Mouse (Mus musculus) midbrain, embryonic 12.5 days (tissue): ENCODE data around the gene Dzip1. TPM values are rescaled to one million over a fixed set of nuclear protein-coding genes. Genes with fewer than 3 reads are reported as not detected.

Source experiments
- ATAC-seq: fragments of 200-750 bp; cut with Nextera tagmentation; 2 replicates; pipeline ENCODE4 v1.8.0; 2017; ENCODE audit warnings: low read depth, moderate TSS enrichment, moderate library complexity; ENCODE audit not compliant: low FRiP score
- H3K27ac ChIP-seq: fragments of 300-500 bp; sonication (generic); replicated peaks from 2 replicates; pipeline ENCODE4 v1.5.1; 2016; ENCODE audit warnings: mild to moderate bottlenecking
- H3K27me3 ChIP-seq: fragments of 300-500 bp; sonication (generic); 2 replicates; pipeline ENCODE4 v1.6.1; 2016; ENCODE audit warnings: mild to moderate bottlenecking
- H3K36me3 ChIP-seq: fragments of 300-500 bp; sonication (generic); 2 replicates; pipeline ENCODE4 v1.6.1; 2016
- H3K4me1 ChIP-seq: fragments of 300-500 bp; sonication (generic); 2 replicates; pipeline ENCODE4 v1.6.1; 2016
- H3K4me2 ChIP-seq: fragments of 300-500 bp; sonication (generic); replicated peaks from 2 replicates; pipeline ENCODE4 v1.6.1; 2016; ENCODE audit warnings: mild to moderate bottlenecking, moderate library complexity
- H3K4me3 ChIP-seq: fragments of 300-500 bp; sonication (generic); 2 replicates; pipeline ENCODE4 v1.5.1; 2016; ENCODE audit warnings: mild to moderate bottlenecking
- H3K9ac ChIP-seq: fragments of 300-500 bp; sonication (generic); replicated peaks from 2 replicates; pipeline ENCODE4 v1.6.1; 2016; ENCODE audit warnings: mild to moderate bottlenecking, moderate library complexity
- H3K9me3 ChIP-seq: fragments of 300-500 bp; sonication (generic); 2 replicates; pipeline ENCODE4 v1.6.1; 2016; ENCODE audit warnings: mild to moderate bottlenecking
- WGBS: fragments of 180-500 bp; shearing (Covaris S2); methylation state at CpG from one replicate; pipeline ENCODE4 v1.1.7; 2016; 5-methylcytosine and 5-hydroxymethylcytosine counted together
- polyA plus RNA-seq: library from polyadenylated mRNA; unstranded; fragments of >200 nt; fragmentation: Nextera tagmentation; extraction: Ambion mirVana; gene quantifications from 2 replicates; pipeline ENCODE4 v1.2.1, GENCODE M21; 2016

Dzip1 gene
- polyA plus RNA-seq, 1 experiment from 2014 or later, result 45.4 TPM

DNA sequence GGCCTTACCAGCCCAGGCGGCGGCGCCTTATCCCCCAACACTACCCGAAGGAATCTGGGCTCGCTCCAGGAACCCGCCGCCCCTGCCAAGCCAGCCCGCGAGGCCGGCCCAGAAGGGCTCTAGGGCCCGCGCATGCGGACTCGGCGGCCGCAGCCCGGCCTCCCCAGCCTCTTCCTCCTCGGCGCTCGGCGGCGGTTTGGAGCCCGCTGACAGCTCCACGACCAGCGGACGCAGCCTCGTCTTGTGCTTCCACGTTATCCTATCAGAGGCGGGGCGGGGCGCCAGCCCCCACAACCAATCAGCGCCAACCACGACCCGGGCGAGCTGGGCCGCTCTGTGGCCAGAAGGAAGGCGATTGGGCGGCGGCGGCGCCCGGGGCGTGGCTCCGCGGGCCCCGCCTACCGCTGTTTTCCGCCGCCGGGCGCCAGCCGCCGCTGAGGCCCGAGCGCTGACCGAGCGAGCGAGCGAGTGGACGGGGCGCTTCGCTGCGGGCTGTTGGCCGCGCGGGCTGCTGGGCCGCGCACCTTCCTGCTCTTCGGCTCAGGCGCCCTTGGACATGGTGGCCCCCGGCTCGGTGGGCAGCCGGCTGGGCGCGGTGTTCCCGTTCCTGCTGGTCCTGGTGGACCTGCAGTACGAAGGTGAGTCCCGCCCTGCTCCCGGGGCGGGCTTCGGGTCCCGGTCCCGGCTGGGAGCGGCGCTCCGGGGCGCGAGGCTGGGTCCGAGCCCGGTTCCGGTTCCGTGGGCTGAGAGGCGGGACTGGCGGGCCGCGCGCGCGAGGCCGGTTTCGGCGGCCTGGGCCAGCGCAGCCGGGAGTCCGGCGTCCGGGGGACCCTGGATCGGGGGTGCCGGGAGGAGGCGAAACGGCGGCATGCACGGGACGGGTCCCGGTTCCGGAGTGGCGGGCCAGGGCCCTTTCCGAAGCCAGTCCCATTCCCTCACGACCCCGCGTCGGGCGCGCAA lies 12.6 kb upstream of the Dzip1 start, which contains the start of gene Dnajc3:
Gene Dnajc3, plus strand, starts transcription at position 444 of the 960 bp plus-strand sequence.
- ATAC-seq, result peak; percentile 100
- no peaks in the 10 kb centered on the region for H3K9me3 ChIP-seq
- H3K4me1 ChIP-seq, result peaks cover 15% of the 10 kb centered on the region
- no peaks in the 10 kb centered on the region for H3K36me3 ChIP-seq
- H3K27ac ChIP-seq, result peak within 1 kb of the TSS; percentile 89
- peak within 1 kb of the TSS; percentile 68 for H3K4me2 ChIP-seq
- H3K9ac ChIP-seq, result peak within 1 kb of the TSS; percentile 95
- peak within 1 kb of the TSS; percentile 93 for H3K4me3 ChIP-seq
- under 1% methylated on average over 120 of the region's 124 CpGs for WGBS
- peaks cover 4% of the 10 kb centered on the region; the same call in 1 of the 2 replicates for H3K27me3 ChIP-seq

DNA sequence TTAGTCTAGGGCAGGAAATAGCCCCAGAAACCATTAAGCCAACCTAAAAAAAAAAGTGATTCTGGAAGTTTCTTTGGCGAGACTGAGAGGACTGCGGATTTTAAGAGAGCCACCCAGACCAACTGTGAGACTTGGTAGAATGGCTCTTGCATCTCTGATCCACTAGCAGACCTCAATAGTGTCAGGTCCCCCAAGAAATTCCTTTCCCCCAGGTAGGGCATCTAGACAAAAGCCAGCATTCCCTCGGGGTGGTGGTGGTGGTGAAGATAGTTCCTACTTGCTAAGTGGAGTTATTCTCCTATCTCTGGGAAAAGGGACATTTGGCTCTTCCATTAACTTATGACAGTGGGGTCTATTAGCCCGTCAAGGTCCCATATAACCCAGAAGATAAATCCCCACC lies 11.7 kb upstream of the Dzip1 start:
- H3K9me3 ChIP-seq, result no peaks in the 10 kb centered on the region
- no peaks in the 10 kb centered on the region for H3K36me3 ChIP-seq
- ATAC-seq, result peak; percentile 0; the same call in 1 of the 2 replicates
- H3K4me3 ChIP-seq, result peak overlapping the region; percentile 93
- H3K4me2 ChIP-seq, result peak overlapping the region; percentile 68
- peak overlapping the region; percentile 63 for H3K9ac ChIP-seq
- H3K27me3 ChIP-seq, result peaks cover 4% of the 10 kb centered on the region; the same call in 1 of the 2 replicates
- H3K27ac ChIP-seq, result no peak overlapping the region; the same call in 1 of the 2 replicates
- WGBS, result 33% methylated on average over 4 of the region's 4 CpGs
- peaks cover 15% of the 10 kb centered on the region for H3K4me1 ChIP-seq

DNA sequence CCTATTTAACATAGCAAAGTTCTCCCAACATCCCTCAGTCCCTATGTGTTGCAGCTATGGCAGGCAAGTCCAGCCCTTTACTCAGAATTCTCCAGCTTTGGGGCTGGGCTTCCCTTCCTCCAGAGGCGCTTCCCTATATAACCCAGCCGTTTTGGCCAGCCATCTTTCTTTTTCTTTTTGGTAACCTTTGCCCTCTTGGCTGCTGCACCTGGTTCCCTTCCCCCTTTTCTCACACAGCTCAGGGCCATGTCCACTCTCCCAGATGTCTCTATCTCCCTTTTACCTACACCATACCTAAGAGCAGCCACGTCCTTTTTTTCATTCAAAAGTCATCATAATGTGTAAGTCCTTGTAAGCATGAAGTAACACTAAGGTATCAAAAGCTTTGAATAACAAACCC lies 11.0 kb upstream of the Dzip1 start:
- H3K36me3 ChIP-seq, result no peaks in the 10 kb centered on the region
- H3K4me1 ChIP-seq, result peaks cover 15% of the 10 kb centered on the region
- H3K4me2 ChIP-seq, result no peak overlapping the region
- H3K9ac ChIP-seq, result no peak overlapping the region
- no peak overlapping the region for H3K27ac ChIP-seq
- WGBS, result 58% methylated on average over 3 of the region's 3 CpGs
- no peaks in the 10 kb centered on the region for H3K9me3 ChIP-seq
- ATAC-seq, result no peak
- peaks cover 4% of the 10 kb centered on the region; the same call in 1 of the 2 replicates for H3K27me3 ChIP-seq
- H3K4me3 ChIP-seq, result no peak overlapping the region

- Histone ChIP-seq H3K27ac (no peak overlapping the region), H3K27me3 (peaks cover 4% of the 10 kb centered on the region; the same call in 1 of the 2 replicates), H3K4me2 (no peak overlapping the region), H3K9me3 (no peaks in the 10 kb centered on the region), H3K36me3 (no peaks in the 10 kb centered on the region), H3K9ac (no peak overlapping the region), H3K4me3 (no peak overlapping the region), H3K4me1 (peaks cover 12% of the 10 kb centered on the region)
- ATAC-seq, result no peak
- WGBS, result 88% methylated on average over 9 of the region's 9 CpGs
Observed at GRCm38 (mm10) chr14:118934686-118935085, 9.4 kb upstream of the Dzip1 start.

DNA sequence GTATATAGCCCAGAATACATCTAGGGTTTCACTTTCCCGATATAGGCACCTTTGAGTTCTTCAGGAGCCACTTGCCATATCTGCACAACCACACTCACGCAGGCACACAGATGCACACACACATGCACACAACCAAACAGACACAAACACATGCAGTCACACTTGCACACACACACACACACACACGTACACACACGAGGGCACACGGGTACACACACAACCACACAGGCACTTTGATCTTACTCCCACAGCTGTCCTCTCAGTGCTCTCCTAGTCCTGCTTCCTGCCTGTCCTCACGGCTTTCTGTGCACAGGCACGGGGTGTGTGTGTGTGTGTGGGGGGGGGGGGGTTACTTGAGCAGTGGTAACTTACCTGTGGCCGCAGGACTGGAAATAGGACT lies 7.7 kb upstream of the Dzip1 start:
- H3K9ac ChIP-seq, result no peak overlapping the region
- ATAC-seq, result no peak
- WGBS, result 72% methylated on average over 8 of the region's 8 CpGs
- H3K4me3 ChIP-seq, result no peak overlapping the region
- no peaks in the 10 kb centered on the region for H3K36me3 ChIP-seq
- H3K27me3 ChIP-seq, result peaks cover 4% of the 10 kb centered on the region; the same call in 1 of the 2 replicates
- H3K27ac ChIP-seq, result no peak overlapping the region
- no peaks in the 10 kb centered on the region for H3K9me3 ChIP-seq
- no peak overlapping the region for H3K4me2 ChIP-seq
- no peaks in the 10 kb centered on the region; the same call in 1 of the 2 replicates for H3K4me1 ChIP-seq

DNA sequence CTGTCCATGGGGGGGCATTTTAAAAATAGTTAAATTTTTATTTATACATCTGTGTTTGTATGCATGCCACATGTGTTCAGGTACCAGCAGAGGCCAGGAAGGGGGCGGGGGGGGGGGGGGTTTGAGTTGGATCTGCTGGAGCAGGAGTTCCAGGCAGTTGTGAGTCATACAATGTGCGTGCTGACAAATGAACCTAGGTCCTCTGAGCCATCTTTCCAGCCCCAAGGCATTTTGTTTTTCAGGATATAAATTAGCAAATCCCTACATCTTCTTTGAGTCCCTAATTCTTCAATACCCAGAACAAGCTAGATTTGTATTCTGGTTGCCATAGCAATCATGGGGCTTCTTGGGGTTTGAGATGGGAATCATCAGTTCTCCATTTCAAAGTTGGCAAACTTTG lies 5.9 kb upstream of the Dzip1 start:
- Histone ChIP-seq H3K4me3 (no peak overlapping the region), H3K36me3 (no peaks in the 10 kb centered on the region), H3K4me1 (no peaks in the 10 kb centered on the region), H3K27me3 (peaks cover 1% of the 10 kb centered on the region; the same call in 1 of the 2 replicates), H3K27ac (no peak overlapping the region), H3K4me2 (no peak overlapping the region), H3K9me3 (no peaks in the 10 kb centered on the region), H3K9ac (no peak overlapping the region)
- 94% methylated on average over 1 of the region's 2 CpGs for WGBS
- no peak for ATAC-seq

DNA sequence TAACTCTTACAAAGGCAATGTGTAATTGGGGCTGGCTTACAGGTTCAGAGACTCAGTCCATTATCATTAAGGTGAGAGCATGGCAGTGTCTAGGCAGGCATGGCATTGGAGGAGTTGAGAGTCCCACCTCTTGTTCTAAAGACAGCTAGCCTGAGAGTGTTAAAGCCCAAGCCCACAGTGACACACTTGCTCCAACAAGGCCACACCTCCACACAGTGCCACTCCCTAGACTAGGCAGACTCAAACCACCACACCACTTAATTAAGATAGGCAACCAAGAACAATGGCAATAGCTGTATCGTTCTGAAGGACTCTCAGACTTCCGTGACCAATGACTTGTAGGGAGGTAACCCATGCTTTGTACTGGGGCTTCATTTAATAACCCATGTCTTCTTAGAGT lies 5.5 kb upstream of the Dzip1 start:
- WGBS, result 80% methylated on average over 2 of the region's 2 CpGs
- Histone ChIP-seq H3K27me3 (peaks cover 3% of the 10 kb centered on the region; the same call in 1 of the 2 replicates), H3K36me3 (no peaks in the 10 kb centered on the region), H3K27ac (no peak overlapping the region), H3K4me1 (peaks cover 3% of the 10 kb centered on the region), H3K4me3 (no peak overlapping the region), H3K4me2 (no peak overlapping the region), H3K9me3 (no peaks in the 10 kb centered on the region), H3K9ac (no peak overlapping the region)
- no peak for ATAC-seq

DNA sequence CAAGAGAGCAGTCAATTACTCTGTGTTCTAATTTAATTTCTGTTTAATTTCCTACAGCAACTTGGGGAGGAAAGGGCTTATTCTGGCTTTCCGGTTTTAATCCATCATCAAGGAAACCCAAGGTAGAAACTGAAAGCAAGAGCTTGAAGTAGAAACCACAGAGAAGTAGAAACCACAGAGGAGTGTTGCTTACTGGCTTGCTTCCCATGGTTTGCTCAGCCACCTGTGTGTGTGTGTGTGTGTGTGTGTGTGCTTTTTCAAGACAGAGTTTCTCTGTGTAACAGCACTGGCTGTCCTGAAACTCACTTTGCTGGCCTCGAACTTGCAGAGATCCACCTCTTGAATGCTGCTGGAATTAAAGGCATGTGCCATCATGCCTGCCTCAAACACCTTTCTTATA lies 4.5 kb upstream of the Dzip1 start:
- H3K36me3 ChIP-seq, result no peaks in the 10 kb centered on the region
- ATAC-seq, result no peak
- H3K27ac ChIP-seq, result no peak overlapping the region
- H3K27me3 ChIP-seq, result peaks cover 4% of the 10 kb centered on the region; the same call in 1 of the 2 replicates
- H3K4me1 ChIP-seq, result peaks cover 6% of the 10 kb centered on the region
- no peak overlapping the region for H3K9ac ChIP-seq
- H3K4me3 ChIP-seq, result no peak overlapping the region
- 89% methylated on average over 2 of the region's 2 CpGs for WGBS
- no peak overlapping the region for H3K4me2 ChIP-seq
- no peaks in the 10 kb centered on the region for H3K9me3 ChIP-seq

DNA sequence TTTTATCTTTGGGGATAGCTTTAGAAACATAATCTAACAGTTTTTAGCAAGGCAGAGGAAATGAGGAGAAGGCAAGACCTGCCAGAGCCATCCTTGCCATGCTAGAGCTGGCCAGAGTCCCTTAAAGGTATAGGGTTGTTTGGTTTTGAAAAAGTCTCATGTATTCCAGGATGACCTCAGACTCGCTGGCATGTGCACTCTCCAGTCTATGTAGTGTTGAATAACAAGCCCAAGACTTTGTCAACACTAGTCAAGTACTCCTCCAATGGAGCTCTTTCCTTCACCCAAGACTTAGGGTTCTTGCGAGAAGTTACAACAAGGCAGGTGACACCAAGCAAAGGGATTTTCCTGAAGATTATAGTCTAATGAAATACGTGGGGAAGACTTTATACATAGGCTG lies 3.3 kb upstream of the Dzip1 start:
- no peak overlapping the region for H3K9ac ChIP-seq
- H3K4me1 ChIP-seq, result peaks cover 10% of the 10 kb centered on the region
- H3K9me3 ChIP-seq, result no peaks in the 10 kb centered on the region
- no peak overlapping the region for H3K4me3 ChIP-seq
- 88% methylated on average over 3 of the region's 3 CpGs for WGBS
- H3K4me2 ChIP-seq, result no peak overlapping the region
- no peak for ATAC-seq
- H3K27ac ChIP-seq, result no peak overlapping the region
- peaks cover 4% of the 10 kb centered on the region; the same call in 1 of the 2 replicates for H3K27me3 ChIP-seq
- no peaks in the 10 kb centered on the region for H3K36me3 ChIP-seq

DNA sequence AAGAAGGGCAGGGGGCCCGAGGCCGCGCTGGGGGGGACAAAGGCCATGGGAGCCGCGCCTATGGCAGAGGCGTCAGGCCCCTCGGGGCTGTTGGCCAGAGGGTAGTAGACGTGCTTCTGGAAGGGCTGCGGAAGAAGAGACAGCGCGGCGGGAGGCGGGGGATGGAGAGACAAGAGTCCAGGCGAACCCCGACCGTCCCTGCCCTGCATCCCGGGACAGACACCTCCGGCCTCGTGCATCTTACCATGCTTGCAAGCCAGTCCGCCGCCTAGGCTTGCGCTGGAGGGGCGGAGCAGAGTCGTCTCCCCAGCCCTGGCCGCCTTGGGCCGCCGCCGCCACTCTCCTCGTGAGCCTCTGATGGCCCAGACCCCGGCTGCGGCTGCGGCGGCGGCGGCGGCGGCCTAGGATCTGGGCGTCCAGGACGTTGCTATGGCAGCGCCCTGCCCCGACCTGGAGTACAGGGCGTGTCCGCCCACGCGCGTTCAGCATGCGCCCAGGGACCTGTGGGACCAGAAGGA lies 2.5 kb downstream of the Dzip1 start:
- no peaks in the 10 kb centered on the region for H3K9me3 ChIP-seq
- peaks cover 38% of the 10 kb centered on the region for H3K4me1 ChIP-seq
- peak overlapping the region; percentile 63 for H3K9ac ChIP-seq
- ATAC-seq, result peak; percentile 57
- WGBS, result under 1% methylated on average over 47 of the region's 47 CpGs
- no peak overlapping the region for H3K27ac ChIP-seq
- peak overlapping the region; percentile 86 for H3K4me2 ChIP-seq
- peaks cover 18% of the 10 kb centered on the region for H3K27me3 ChIP-seq
- peak overlapping the region; percentile 47 for H3K4me3 ChIP-seq
- peaks cover 6% of the 10 kb centered on the region; the same call in 1 of the 2 replicates for H3K36me3 ChIP-seq

GRCm38 (mm10) chr14:118922251-118922650 lies 3.0 kb downstream of the Dzip1 start:
- Histone ChIP-seq H3K9me3 (no peaks in the 10 kb centered on the region), H3K4me1 (peaks cover 38% of the 10 kb centered on the region)
- WGBS, result 27% methylated on average over 22 of the region's 22 CpGs

DNA sequence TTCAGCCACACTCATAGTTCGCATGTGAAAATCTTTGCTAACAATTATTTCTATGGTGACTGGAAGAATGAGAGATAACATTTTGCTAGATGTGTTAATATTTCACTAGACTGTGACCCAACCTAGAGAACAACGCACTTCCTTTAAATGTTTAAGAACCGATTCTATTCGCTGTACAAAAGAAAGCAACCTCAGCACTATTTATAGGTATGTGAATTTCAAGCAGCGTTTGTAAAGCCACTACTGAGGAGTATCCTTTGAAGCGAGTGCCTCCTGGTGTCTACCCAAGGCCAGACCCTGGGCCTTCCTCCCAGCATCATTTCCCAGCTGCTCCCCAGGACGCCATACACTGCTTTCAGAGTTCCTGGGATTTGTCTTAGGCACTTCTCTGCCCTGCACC lies 4.6 kb downstream of the Dzip1 start:
- no peak overlapping the region for H3K9ac ChIP-seq
- H3K4me3 ChIP-seq, result no peak overlapping the region
- H3K36me3 ChIP-seq, result peaks cover 15% of the 10 kb centered on the region; the same call in 1 of the 2 replicates
- H3K9me3 ChIP-seq, result no peaks in the 10 kb centered on the region
- H3K27me3 ChIP-seq, result peaks cover 15% of the 10 kb centered on the region
- no peak overlapping the region for H3K4me2 ChIP-seq
- ATAC-seq, result no peak
- peaks cover 35% of the 10 kb centered on the region for H3K4me1 ChIP-seq
- WGBS, result 72% methylated on average over 7 of the region's 7 CpGs
- H3K27ac ChIP-seq, result no peak overlapping the region

More at GRCm38 (mm10) chr14:118922251-118922650, 3.0 kb downstream of the Dzip1 start:
- H3K27ac ChIP-seq, result no peak overlapping the region
- H3K36me3 ChIP-seq, result peaks cover 10% of the 10 kb centered on the region; the same call in 1 of the 2 replicates
- peaks cover 18% of the 10 kb centered on the region for H3K27me3 ChIP-seq
- H3K4me3 ChIP-seq, result peak overlapping the region; percentile 47
- H3K9ac ChIP-seq, result peak overlapping the region; percentile 63
- ATAC-seq, result no peak
- peak overlapping the region; percentile 86 for H3K4me2 ChIP-seq
